Mouse (Mus musculus): ENCODE results near the gene Tlr12.

Tlr12 gene

DNA sequence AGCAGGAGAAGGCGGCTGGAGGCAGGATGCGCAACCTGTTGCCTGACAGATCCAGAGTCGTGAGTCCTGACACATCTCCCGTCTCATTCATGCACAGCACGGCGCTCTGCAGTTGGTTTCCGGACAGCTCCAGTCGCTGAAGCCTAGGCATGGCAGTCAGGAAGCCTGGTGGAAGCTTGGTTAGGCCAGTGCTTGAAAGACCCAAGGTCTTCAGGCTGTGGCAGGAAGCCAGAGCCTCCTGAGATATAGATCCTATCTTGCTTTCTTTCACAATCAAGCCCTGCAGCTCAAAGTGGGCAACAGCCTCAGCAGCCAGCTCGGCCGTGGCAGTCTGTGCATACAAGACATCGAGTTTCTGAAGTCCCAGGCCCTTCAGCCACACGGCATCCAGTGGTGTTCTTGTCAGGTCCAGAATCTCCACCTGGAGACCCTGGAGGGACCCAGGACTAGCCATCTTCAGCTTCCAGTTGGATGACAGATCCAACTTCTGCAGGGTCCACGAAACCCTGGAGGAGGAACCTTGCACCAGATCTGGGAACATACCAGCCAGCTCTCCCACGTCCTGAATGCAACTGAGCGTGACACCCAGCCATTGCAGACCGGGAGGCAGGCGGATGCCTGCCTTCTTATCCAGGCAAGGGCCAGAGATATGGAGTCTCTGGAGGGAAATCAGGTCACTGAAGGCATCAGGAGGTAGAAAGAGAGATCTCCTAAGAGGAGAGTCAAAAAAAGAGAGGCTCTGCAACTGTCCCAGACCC lies 877 bp downstream of the Tlr12 start:
- DNase-seq = no peak

GRCm38 (mm10) chr4:128615761-128616160 lies 2.7 kb downstream of the Tlr12 start:
- DNase-seq = no peak

DNA sequence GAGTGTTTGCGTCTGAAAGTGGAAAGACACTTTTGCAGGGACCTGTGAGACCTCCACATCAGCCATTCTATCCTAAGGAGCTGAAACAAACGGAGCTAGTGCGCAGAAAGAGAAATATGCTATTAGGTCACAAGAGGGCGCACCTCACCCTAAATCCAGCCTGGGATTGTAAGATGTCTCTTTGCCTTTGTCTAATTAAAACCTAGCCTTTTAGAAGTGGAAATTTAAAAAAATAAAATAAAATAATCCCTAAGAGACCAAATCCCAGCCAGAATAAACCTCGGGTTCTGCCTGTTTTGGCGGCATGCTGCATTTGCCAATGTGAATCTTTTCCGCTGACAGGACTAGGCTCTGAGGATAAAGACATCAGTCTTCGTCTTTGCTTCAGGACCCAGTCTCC lies 5.1 kb downstream of the Tlr12 start:
- peak; percentile 29 for DNase-seq

DNA sequence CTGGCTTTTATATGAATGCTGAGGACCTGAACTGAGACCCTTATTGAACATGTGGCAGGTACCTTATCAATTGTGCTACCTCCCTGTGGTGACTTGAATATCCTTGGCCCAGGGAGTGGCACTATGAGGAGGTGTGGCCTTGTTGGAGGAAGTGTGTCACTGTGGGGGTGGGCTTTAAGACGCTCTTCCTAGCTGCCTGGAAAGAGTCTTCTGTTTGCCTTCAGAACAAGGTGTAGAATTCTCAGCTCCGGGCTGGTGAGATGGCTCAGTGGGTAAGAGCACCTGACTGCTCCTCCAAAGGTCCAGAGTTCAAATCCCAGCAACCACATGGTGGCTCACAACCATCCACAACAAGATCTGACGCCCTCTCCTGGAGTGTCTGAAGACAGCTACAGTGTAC lies 6.7 kb downstream of the Tlr12 start:
- DNase-seq = peak; percentile 32

GRCm38 (mm10) chr4:128610706-128611105 lies 7.7 kb downstream of the Tlr12 start:
- peak; percentile 49 for DNase-seq

DNA sequence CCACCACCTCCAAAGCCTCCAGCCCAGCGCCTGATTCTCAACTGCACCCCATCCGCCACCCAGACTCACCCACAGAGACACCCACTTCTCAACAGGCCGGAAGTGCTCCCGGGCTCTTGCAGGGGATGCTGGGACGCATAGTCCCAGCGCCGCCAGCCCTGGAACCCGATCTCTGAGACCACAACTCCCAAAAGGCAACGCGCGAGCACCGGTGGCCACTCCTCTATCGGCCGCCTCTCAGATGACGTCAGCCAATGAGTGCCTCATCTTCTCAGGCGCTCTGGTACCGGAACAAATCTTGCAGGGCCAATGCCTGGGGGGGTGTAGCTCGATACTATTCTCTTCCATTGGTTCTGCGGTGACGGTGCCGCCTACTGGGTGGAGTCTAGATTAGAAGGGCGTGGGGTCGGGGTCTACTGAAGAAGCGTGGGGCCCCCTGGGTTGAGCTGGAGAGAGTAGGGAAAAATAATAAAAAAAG lies 8.5 kb downstream of the Tlr12 start, which contains the start of gene Zscan20:
Gene Zscan20 (minus strand): TSS at position 174 of the 478 bp plus-strand sequence.
- peak; percentile 98 for DNase-seq

DNA sequence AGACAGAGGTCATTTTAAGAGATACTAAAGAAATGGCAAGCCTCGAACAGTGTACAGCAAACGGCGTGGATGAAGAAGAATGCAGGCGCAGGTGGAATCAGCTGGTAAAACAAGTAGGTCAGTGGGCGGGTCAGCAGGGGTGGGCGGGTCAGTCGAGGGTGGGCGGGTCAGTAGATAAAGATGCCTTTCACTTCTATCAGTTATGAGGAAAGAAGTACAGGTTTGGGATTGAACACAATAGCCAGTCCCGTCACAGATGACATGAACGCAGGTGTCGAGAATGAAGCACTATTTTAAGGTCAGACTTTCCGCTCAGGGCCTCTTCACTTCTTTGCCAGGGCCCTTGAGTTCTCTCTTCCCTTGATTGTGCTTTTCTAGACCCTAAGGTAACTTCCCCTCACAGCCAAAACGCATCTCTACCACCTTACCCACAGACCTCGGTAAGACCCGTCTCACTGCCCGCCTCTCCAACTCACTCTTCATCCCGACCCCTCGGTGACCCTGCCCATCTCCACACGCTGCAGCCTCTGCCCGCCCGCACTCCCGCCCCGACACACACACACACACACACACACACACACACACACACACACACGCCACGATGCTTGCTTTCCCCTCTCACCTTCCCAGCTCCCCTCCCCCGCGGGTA lies 9.0 kb downstream of the Tlr12 start:
- no peak for DNase-seq

DNA sequence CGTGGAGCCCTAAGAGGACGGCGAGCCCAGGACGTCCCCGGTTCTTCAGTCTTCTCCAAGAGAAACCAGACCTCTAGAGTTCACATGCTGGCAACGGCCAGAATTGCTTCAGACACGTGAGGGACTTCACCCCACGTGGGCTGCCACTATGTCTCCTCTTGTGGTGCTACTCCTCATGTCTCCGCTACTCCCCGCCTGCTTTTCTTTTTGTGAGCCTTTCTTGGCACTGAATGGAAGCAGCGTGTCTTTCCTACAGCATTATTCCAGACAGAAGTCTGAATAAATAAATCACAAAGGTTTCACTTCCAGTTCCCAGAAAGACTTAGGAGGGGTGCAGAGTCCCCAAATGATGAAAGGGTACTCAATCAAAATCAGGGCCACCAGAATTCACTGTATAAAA lies 10.8 kb downstream of the Tlr12 start:
- peak; percentile 38 for DNase-seq

DNA sequence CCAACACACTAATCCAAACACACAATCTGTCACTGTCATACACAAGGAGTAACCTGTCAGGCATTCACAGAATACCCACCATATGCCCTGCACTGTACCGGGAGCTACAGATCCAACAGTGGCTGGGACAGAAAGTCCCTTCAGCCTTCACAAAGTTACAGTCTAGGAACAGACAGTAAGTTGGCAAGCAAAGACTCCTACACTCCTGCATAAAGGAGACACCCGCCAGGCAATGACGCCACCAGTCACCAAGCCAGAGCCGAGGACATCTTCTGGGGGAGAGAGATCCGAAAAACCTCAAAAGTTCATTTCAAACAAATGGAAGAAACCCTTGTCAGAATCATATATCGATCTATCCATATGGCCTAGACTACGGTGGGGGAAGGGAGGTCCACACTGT lies 11.8 kb downstream of the Tlr12 start:
- DNase-seq = peak; percentile 12

- DNase-seq = no peak
Measured at GRCm38 (mm10) chr4:128597801-128598560, 20.4 kb downstream of the Tlr12 start.

GRCm38 (mm10) chr4:128594062-128594461 lies 24.4 kb downstream of the Tlr12 start:
- DNase-seq = no peak

DNA sequence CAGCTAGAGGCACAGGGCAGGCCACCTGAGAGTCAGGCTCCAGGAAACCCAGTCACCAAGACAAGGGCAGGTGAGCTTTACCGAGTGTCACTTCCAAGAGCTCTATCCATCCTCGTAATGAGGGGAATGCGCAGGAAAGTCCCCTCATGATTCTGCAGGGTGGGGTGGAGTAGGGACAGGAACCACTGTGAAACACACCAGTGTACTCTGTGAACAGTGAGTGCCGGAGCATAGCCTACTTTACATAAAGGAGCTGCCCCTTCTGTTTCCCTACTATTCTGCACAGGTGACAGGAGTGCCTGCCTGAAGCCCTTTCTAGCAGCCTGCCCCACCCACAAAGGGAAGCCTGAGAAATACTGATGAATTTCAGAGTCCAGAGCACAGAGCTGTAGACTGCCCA lies 25.1 kb downstream of the Tlr12 start:
- no peak for DNase-seq

DNA sequence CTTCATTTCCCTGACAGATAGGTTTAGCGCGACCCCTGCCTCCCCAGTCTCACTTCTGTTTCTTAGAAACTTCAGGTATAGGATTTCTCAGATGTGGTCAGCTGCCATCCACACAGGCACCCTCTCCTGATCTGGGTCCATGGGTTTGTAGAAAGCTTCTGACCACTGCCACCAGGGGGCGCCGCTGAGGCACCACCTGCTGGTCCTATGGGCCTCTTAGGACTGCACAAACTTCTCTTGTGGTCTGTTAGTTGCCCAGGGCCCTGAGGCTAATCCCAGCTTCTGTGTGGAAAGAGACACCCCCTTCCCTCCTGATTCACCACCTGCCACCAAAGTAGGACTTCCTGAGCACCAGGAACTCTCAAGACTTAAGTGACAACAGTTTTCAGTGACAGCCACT lies 39.2 kb downstream of the Tlr12 start:
- no peak for DNase-seq

- DNase-seq = no peak
Measured at GRCm38 (mm10) chr4:128575811-128576210, 42.6 kb downstream of the Tlr12 start.
